Mouse (Mus musculus) testis, adult 2 months (tissue): ENCODE results near the gene Acod1. TPM values are rescaled to one million over a fixed set of nuclear protein-coding genes. Genes with fewer than 3 reads are reported as not detected.

Source experiments
- H3K27ac ChIP-seq: fragments of 200-500 bp; 2 replicates; pipeline ENCODE4 v1.5.1; 2012; ENCODE audit warnings: low read depth, low read length; ENCODE audit not compliant: control insufficient read depth, insufficient read depth
- H3K27me3 ChIP-seq: fragments of 200-500 bp; 2 replicates; pipeline ENCODE4 v1.6.1; 2012; ENCODE audit warnings: mild to moderate bottlenecking, low read length, moderate library complexity; ENCODE audit not compliant: control insufficient read depth, insufficient read depth
- H3K36me3 ChIP-seq: fragments of 200-500 bp; 2 replicates; pipeline ENCODE4 v1.6.1; 2012; ENCODE audit warnings: mild to moderate bottlenecking, low read length; ENCODE audit not compliant: control insufficient read depth, insufficient read depth
- H3K4me1 ChIP-seq: fragments of 200-500 bp; 2 replicates; pipeline ENCODE4 v1.6.1; 2012; ENCODE audit warnings: low read length; ENCODE audit not compliant: control insufficient read depth, insufficient read depth
- H3K4me3 ChIP-seq: fragments of 200-500 bp; 2 replicates; pipeline ENCODE4 v1.5.1; 2012; ENCODE audit warnings: low read depth, mild to moderate bottlenecking, low read length, moderate library complexity, mixed read lengths; ENCODE audit not compliant: control insufficient read depth
- CTCF ChIP-seq: fragments of 200-500 bp; IDR thresholded peaks from 2 replicates; pipeline ENCODE4 v1.5.1; 2012; ENCODE audit warnings: low read depth, mild to moderate bottlenecking, inconsistent platforms, low read length, moderate library complexity; ENCODE audit not compliant: control insufficient read depth, insufficient read depth, insufficient replicate concordance
- POLR2A ChIP-seq: fragments of 200-500 bp; IDR thresholded peaks from 2 replicates; pipeline ENCODE4 v1.6.1; 2012; ENCODE audit warnings: low read depth, mild to moderate bottlenecking, inconsistent platforms, low read length, moderate library complexity; ENCODE audit not compliant: control insufficient read depth
- polyA plus RNA-seq: library from polyadenylated mRNA; depleted of rRNA; stranded (reverse); fragments of >200 nt; gene quantifications from 2 replicates; pipeline ENCODE4 v1.2.3, GENCODE M21; 2012; rRNA removed

Gene Acod1
- polyA plus RNA-seq, 1 experiment, result not detected

DNA sequence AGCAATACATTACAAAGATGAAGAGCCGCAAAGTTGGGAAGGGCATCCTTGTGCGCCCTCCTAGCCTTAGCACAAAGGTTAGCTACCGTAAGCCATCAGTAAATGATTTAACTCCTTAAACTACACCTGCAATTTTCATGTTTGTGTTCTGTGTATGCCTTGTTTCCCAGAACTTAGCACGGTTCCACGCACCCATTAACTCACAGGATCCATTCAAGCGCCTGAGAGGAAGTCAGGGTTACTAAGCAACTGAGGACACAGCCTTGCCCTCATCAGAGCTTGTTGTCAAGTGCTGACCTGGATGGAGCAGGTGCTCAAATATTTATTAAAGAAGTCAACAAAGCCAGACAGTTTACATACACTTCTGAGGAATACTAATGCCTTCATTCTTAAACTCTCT, 55.5 kb downstream of the Acod1 start:
- Histone ChIP-seq H3K27ac (no peak overlapping the region), H3K4me3 (no peak overlapping the region), H3K36me3 (no peaks in the 10 kb centered on the region), H3K4me1 (no peaks in the 10 kb centered on the region; the same call in 1 of the 2 replicates), H3K27me3 (no peaks in the 10 kb centered on the region)
- TF ChIP-seq CTCF, result no peak
- no peak for TF ChIP-seq POLR2A

- no peak overlapping the region for H3K4me3 ChIP-seq
- no peak overlapping the region for H3K27ac ChIP-seq
- TF ChIP-seq CTCF, result no peak
- TF ChIP-seq POLR2A, result no peak
These were observed 56.1 kb downstream of the Acod1 start for GRCm38 (mm10) chr14:103102731-103103335.

More at GRCm38 (mm10) chr14:103102731-103103335, 56.1 kb downstream of the Acod1 start:
- Histone ChIP-seq H3K36me3 (no peaks in the 10 kb centered on the region), H3K27me3 (no peaks in the 10 kb centered on the region), H3K4me1 (no peaks in the 10 kb centered on the region)

Other genes starting within 250 kb of the Acod1 start
- gene Kctd12, start 64.3 kb upstream of the Acod1 start, polyA plus RNA-seq, result 4.7 and 5.8 TPM in 2 replicates
- gene Cln5, start 23.2 kb downstream of the Acod1 start, polyA plus RNA-seq, result 2.8 and 3.2 TPM in 2 replicates
- 29.4 and 33.2 TPM in 2 replicates for gene Fbxl3, start 52.6 kb downstream of the Acod1 start, polyA plus RNA-seq